28 mouse cellular contexts compared by ENCODE assay signal in genomic region chr11:79064311-79064710, GRCm38 (mm10).
DNase-seq lines count a peak whose midpoint lies in the region; ATAC-seq lines count a peak whose summit lies in the region.
"Had no signal": no experiment of that assay in that cellular context is flagged by ENCODE, and none has a peak within 500 bp of the region (broad histone marks: within the 10 kb centered on the region; RNA-seq: fewer than 3 reads in every experiment).

No protein-coding gene starts in this region.

- no peak overlapping the region for H3K27ac ChIP-seq in forebrain, embryonic 15.5 days (replicated peaks)
- no peak overlapping the region for H3K27ac ChIP-seq in forebrain, embryonic 11.5 days (ENCODE audit: low read depth, low read length)
- peak overlapping the region; percentile 86 for H3K27ac ChIP-seq in heart, embryonic 13.5 days (replicated peaks)
- peak overlapping the region; percentile 22; the same call in 1 of the 2 replicates for H3K27ac ChIP-seq in liver, embryonic 12.5 days
- H3K27ac ChIP-seq: left cerebral cortex, adult 2 months; liver, embryonic 14.5 days; macrophage; midbrain, embryonic 15.5 days; neural tube, embryonic 15.5 days had no signal

- no peak for DNase-seq in forebrain, embryonic 11.5 days (ENCODE audit: low spot score)
- DNase-seq in heart, postnatal 14 days: no peak
- no peak for DNase-seq in liver
- no peak for DNase-seq in thymus, postnatal 14 days
- DNase-seq: adrenal gland, adult 8-10 months; cerebellum, adult 2 months; cerebellum, postnatal 14 days; forebrain, postnatal 0 days; gastrocnemius, postnatal 14 days; heart, postnatal 4 days; kidney, adult 8-10 months; layer of hippocampus, adult 9-11 months; lung, adult 2 months; lung, postnatal 10 days; retina, postnatal 1 day; right cerebral cortex, postnatal 14 days had no signal

- intact Hi-C loops in heart, postnatal 14 days (cut with DNase I): loop anchor here (2.0 kb wide), 1 partner anchor 34 kb away; no protein-coding TSS in a partner anchor

- peaks cover 11% of the 10 kb centered on the region for H3K4me1 ChIP-seq in forebrain, embryonic 15.5 days
- no peaks in the 10 kb centered on the region for H3K4me1 ChIP-seq in forebrain, embryonic 11.5 days (replicated peaks; ENCODE audit: control insufficient read depth, insufficient read depth, low read length)
- H3K4me1 ChIP-seq in heart, embryonic 13.5 days: peaks cover 87% of the 10 kb centered on the region
- peaks cover 70% of the 10 kb centered on the region for H3K4me1 ChIP-seq in liver, embryonic 12.5 days

- H3K4me3 ChIP-seq in forebrain, embryonic 15.5 days: no peak overlapping the region
- no peak overlapping the region for H3K4me3 ChIP-seq in forebrain, embryonic 11.5 days (ENCODE audit: low read depth, low read length)
- H3K4me3 ChIP-seq in heart, embryonic 13.5 days: no peak overlapping the region
- H3K4me3 ChIP-seq in liver, embryonic 12.5 days: no peak overlapping the region
- H3K4me3 ChIP-seq: hindbrain, embryonic 13.5 days; left cerebral cortex, adult 2 months; midbrain, embryonic 10.5 days; midbrain, embryonic 15.5 days; neural tube, embryonic 15.5 days had no signal

- no peak for ATAC-seq in forebrain, embryonic 15.5 days (replicated peaks)
- ATAC-seq in forebrain, embryonic 11.5 days (replicated peaks; ENCODE audit: low FRiP score): no peak
- no peak for ATAC-seq in heart, embryonic 13.5 days (ENCODE audit: extremely low read depth, insufficient number of reproducible peaks, low FRiP score, low TSS enrichment)
- no peak for ATAC-seq in liver, embryonic 12.5 days
- ATAC-seq: CD4-positive, CD25-positive, alpha-beta regulatory T cell, adult 4 months; forebrain, postnatal 0 days; intestine, embryonic 16.5 days; midbrain, embryonic 15.5 days had no signal

- H3K27me3 ChIP-seq in forebrain, embryonic 15.5 days: no peaks in the 10 kb centered on the region
- H3K27me3 ChIP-seq in forebrain, embryonic 11.5 days (ENCODE audit: control insufficient read depth, insufficient read depth, low read length): no peaks in the 10 kb centered on the region
- no peaks in the 10 kb centered on the region for H3K27me3 ChIP-seq in heart, embryonic 13.5 days (replicated peaks)
- H3K27me3 ChIP-seq in liver, embryonic 12.5 days (replicated peaks): no peaks in the 10 kb centered on the region
- H3K27me3 ChIP-seq: hindbrain, embryonic 13.5 days; midbrain, embryonic 15.5 days; neural tube, embryonic 15.5 days had no signal

- WGBS in forebrain, embryonic 15.5 days: 54% methylated on average over 8 of the region's 8 CpGs
- 68% methylated on average over 8 of the region's 8 CpGs for WGBS in forebrain, embryonic 11.5 days
- WGBS in heart, embryonic 13.5 days: 78% methylated on average over 8 of the region's 8 CpGs
- WGBS in liver, embryonic 12.5 days (ENCODE audit: insufficient replicate concordance): 79% methylated on average over 8 of the region's 8 CpGs

- 0 out of 2 replicates have a peak overlapping the region, but pooled peaks have one; percentile 7 for H3K9ac ChIP-seq in forebrain, embryonic 15.5 days (replicated peaks)
- no peak overlapping the region for H3K9ac ChIP-seq in forebrain, embryonic 11.5 days (ENCODE audit: low read length)
- no peak overlapping the region for H3K9ac ChIP-seq in heart, embryonic 13.5 days
- no peak overlapping the region for H3K9ac ChIP-seq in liver, embryonic 12.5 days
- H3K9ac ChIP-seq: forebrain, postnatal 0 days; liver, embryonic 14.5 days; midbrain, embryonic 15.5 days; neural tube, embryonic 15.5 days had no signal

- no peaks in the 10 kb centered on the region for H3K36me3 ChIP-seq in forebrain, embryonic 15.5 days
- no peaks in the 10 kb centered on the region for H3K36me3 ChIP-seq in forebrain, embryonic 11.5 days (ENCODE audit: control insufficient read depth, insufficient read depth, low read length)
- H3K36me3 ChIP-seq in heart, embryonic 13.5 days: no peaks in the 10 kb centered on the region
- H3K36me3 ChIP-seq in liver, embryonic 12.5 days: no peaks in the 10 kb centered on the region; the same call in 1 of the 2 replicates
- H3K36me3 ChIP-seq: hindbrain, embryonic 13.5 days; midbrain, embryonic 10.5 days; midbrain, embryonic 15.5 days; neural tube, embryonic 15.5 days had no signal

- no peaks in the 10 kb centered on the region for H3K9me3 ChIP-seq in forebrain, embryonic 15.5 days
- no peaks in the 10 kb centered on the region for H3K9me3 ChIP-seq in forebrain, embryonic 11.5 days (ENCODE audit: control insufficient read depth, low read length)
- no peaks in the 10 kb centered on the region for H3K9me3 ChIP-seq in heart, embryonic 13.5 days
- no peaks in the 10 kb centered on the region for H3K9me3 ChIP-seq in liver, embryonic 12.5 days (replicated peaks)
- H3K9me3 ChIP-seq: hindbrain, embryonic 13.5 days; midbrain, embryonic 10.5 days; midbrain, embryonic 15.5 days; neural tube, embryonic 15.5 days had no signal

- no peak overlapping the region for H3K4me2 ChIP-seq in forebrain, embryonic 15.5 days (replicated peaks)
- H3K4me2 ChIP-seq in forebrain, embryonic 11.5 days (ENCODE audit: low read depth, low read length, severe bottlenecking): no peak overlapping the region
- no peak overlapping the region for H3K4me2 ChIP-seq in heart, embryonic 13.5 days
- no peak overlapping the region for H3K4me2 ChIP-seq in liver, embryonic 12.5 days
- H3K4me2 ChIP-seq: hindbrain, embryonic 13.5 days; midbrain, embryonic 15.5 days; neural tube, embryonic 15.5 days had no signal

Comparison
In these comparisons a context has a peak if more than half of its experiments do, and no peak if none do; other contexts are left out.
1. H3K27ac ChIP-seq: peak in heart, embryonic 13.5 days (single experiment) and liver, embryonic 12.5 days (single experiment); none in forebrain, embryonic 15.5 days (single experiment) and forebrain, embryonic 11.5 days (single experiment).